Mouse (Mus musculus): ENCODE results near the gene Atp8b5. TPM values are rescaled to one million over a fixed set of nuclear protein-coding genes. Genes with fewer than 3 reads are reported as not detected.

Atp8b5 gene
- polyA plus RNA-seq, 1 experiment from 2014 or later: 0.79 TPM

DNA sequence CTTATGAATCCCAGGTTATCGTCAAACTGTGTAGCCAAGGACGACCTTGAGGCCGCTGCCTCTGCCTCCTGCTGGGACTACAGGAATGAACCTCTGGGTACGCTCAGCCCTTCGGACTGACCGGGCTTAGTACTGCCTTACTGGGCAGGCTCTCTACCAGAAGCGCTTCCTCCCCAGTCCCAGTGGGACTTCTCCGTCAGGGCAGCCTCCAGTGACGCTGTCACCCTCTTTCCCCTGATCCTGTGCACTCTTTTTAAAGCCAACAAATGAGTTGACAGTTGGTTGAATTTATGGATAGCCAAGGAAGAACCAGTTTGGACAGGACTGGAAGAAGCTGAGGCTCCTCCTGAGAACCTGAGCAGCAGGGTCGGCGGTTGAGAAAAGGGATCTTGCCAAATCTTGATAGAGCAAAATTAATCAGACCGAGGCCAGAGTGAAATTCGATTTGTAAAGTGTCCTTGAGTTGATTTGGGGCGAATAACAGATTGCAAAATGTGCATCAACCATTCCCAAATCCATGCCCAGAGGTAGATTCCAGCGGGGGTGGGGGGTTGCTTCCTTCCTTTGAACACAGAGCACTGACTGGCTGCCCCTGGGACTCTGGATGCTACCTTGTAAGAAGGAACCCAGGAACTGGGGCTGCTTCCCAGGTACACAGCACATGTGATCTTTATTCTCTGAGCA, 152.2 kb downstream of the Atp8b5 start:
- ATAC-seq: no peak

DNA sequence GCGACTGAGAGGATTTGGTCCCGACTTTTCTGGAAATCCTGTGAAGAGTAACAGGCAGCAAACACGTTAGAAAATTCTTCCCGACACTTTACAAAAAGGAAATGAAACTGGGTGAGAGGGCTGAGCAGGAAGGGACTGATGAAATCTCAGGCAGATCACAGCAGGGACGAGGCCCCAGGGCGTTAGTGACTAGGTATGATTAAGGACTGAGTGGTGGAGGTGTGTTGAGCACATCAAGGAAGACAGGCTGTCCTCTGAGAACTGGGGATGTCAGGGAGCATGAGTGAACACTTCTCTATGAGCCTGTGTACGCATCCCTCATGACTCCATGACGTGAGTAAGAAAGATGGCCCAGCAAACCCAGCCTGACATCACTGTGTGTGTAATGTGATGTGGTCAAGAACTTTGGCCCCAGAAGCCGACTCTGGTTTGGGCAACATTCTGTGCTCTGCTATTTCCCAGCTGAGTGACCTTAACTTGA, 152.9 kb downstream of the Atp8b5 start:
- Histone ChIP-seq H3K9me3 (replicated peaks) (no peaks in the 10 kb centered on the region), H3K4me3 (no peak overlapping the region), H3K9ac (no peak overlapping the region), H3K27me3 (peaks cover 15% of the 10 kb centered on the region), H3K27ac (no peak overlapping the region), H3K4me2 (no peak overlapping the region), H3K36me3 (ENCODE audit: poor library complexity, severe bottlenecking) (peaks cover 75% of the 10 kb centered on the region), H3K4me1 (no peaks in the 10 kb centered on the region)
- 77% methylated on average over 9 of the region's 9 CpGs for WGBS
- ATAC-seq: no peak

More for the DNA sequence above, 152.2 kb downstream of the Atp8b5 start:
- H3K9ac ChIP-seq: no peak overlapping the region
- H3K36me3 ChIP-seq (ENCODE audit: poor library complexity, severe bottlenecking): peaks cover 75% of the 10 kb centered on the region
- no peak overlapping the region for H3K4me3 ChIP-seq
- peaks cover 7% of the 10 kb centered on the region for H3K27me3 ChIP-seq
- no peaks in the 10 kb centered on the region for H3K4me1 ChIP-seq
- H3K4me2 ChIP-seq: no peak overlapping the region
- no peaks in the 10 kb centered on the region for H3K9me3 ChIP-seq (replicated peaks)
- 62% methylated on average over 15 of the region's 15 CpGs for WGBS
- H3K27ac ChIP-seq: no peak overlapping the region

- Histone ChIP-seq H3K36me3 (ENCODE audit: poor library complexity, severe bottlenecking) (peaks cover 75% of the 10 kb centered on the region), H3K4me3 (no peak overlapping the region), H3K9ac (no peak overlapping the region), H3K27ac (no peak overlapping the region), H3K4me1 (no peaks in the 10 kb centered on the region), H3K4me2 (no peak overlapping the region), H3K27me3 (peaks cover 19% of the 10 kb centered on the region), H3K9me3 (replicated peaks) (no peaks in the 10 kb centered on the region)
- WGBS: 7% methylated on average over 6 of the region's 6 CpGs
- ATAC-seq: peak; percentile 31
These were observed 153.3 kb downstream of the Atp8b5 start for GRCm38 (mm10) chr4:43420305-43420704.

DNA sequence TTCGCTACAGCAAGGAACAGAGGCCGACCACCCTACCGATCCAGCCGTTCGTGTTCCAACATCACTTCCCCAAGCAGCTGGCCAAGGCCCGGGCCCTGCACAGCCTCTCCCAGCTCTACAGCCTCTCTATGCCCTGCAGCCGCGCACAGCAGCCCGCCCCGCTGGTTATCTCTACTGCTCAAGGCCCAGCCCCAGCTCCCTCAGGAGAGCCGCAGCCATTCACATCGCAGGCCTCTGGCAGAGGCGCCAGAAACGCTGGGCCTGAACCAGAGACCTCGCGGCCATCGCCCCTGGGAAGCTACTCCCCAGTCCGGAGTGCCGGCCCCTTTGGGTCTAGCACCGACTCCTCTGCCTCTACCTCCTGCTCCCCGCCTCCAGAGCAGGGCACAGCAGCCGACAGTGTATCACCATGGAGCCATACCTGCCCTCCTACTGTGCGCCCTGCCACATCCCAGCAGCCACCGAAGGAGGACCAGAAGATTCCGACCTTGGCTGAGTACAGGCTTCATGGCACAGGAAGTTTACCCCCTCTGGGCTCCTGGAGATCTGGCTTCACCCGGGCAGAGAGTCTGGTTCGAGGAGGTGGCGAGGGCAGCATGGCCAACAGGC, 154.8 kb downstream of the Atp8b5 start:
- no peak overlapping the region for H3K4me2 ChIP-seq
- 77% methylated on average over 28 of the region's 28 CpGs for WGBS

More for the DNA sequence above, 154.8 kb downstream of the Atp8b5 start:
- no peak overlapping the region for H3K4me3 ChIP-seq
- no peak overlapping the region for H3K27ac ChIP-seq
- peaks cover 75% of the 10 kb centered on the region for H3K36me3 ChIP-seq (ENCODE audit: poor library complexity, severe bottlenecking)
- no peak overlapping the region for H3K9ac ChIP-seq
- peaks cover 8% of the 10 kb centered on the region for H3K4me1 ChIP-seq
- H3K9me3 ChIP-seq (replicated peaks): no peaks in the 10 kb centered on the region
- H3K27me3 ChIP-seq: peaks cover 33% of the 10 kb centered on the region
- ATAC-seq: no peak

Other genes starting within 250 kb of the Atp8b5 start
- gene Pigo, start 241.3 kb upstream of the Atp8b5 start, polyA plus RNA-seq (2015; fragmentation: Nextera tagmentation; extraction: Ambion mirVana): 21.4 and 25.3 TPM in 2 replicates
- 305 and 335 TPM in 2 replicates for gene Stoml2, start 235.4 kb upstream of the Atp8b5 start, polyA plus RNA-seq (2015; fragmentation: Nextera tagmentation; extraction: Ambion mirVana)
- 33.8 and 42.3 TPM in 2 replicates for gene Fam214b, start 220.9 kb upstream of the Atp8b5 start, polyA plus RNA-seq (2015; fragmentation: Nextera tagmentation; extraction: Ambion mirVana)
- 15.1 and 15.2 TPM in 2 replicates for gene Unc13b, start 208.2 kb upstream of the Atp8b5 start, polyA plus RNA-seq (2015; fragmentation: Nextera tagmentation; extraction: Ambion mirVana)
- gene Rusc2, start 114.8 kb downstream of the Atp8b5 start, polyA plus RNA-seq (2015; fragmentation: Nextera tagmentation; extraction: Ambion mirVana): 38.9 and 42.5 TPM in 2 replicates
- 0.31 and 0.42 TPM in 2 replicates for gene Fam166b, start 162.0 kb downstream of the Atp8b5 start, polyA plus RNA-seq (2015; fragmentation: Nextera tagmentation; extraction: Ambion mirVana)
- gene Tesk1, start 174.8 kb downstream of the Atp8b5 start, polyA plus RNA-seq (2015; fragmentation: Nextera tagmentation; extraction: Ambion mirVana): 6.0 and 6.3 TPM in 2 replicates
- 3.9 and 4.0 TPM in 2 replicates for gene Cd72, start 187.5 kb downstream of the Atp8b5 start, polyA plus RNA-seq (2015; fragmentation: Nextera tagmentation; extraction: Ambion mirVana)
- not detected in 2 replicates for gene Sit1, start 216.6 kb downstream of the Atp8b5 start, polyA plus RNA-seq (2015; fragmentation: Nextera tagmentation; extraction: Ambion mirVana)
- gene Ccdc107, start 225.7 kb downstream of the Atp8b5 start, polyA plus RNA-seq (2015; fragmentation: Nextera tagmentation; extraction: Ambion mirVana): 51.1 and 52.0 TPM in 2 replicates
- 38.2 and 40.3 TPM in 2 replicates for gene Arhgef39, start 232.5 kb downstream of the Atp8b5 start, polyA plus RNA-seq (2015; fragmentation: Nextera tagmentation; extraction: Ambion mirVana)
- 0.40 and 0.80 TPM in 2 replicates for gene Car9, start 239.8 kb downstream of the Atp8b5 start, polyA plus RNA-seq (2015; fragmentation: Nextera tagmentation; extraction: Ambion mirVana)